In genomic region chr6:48478446-48478845, GRCm38 (mm10) we compare ENCODE assay signal across 30 mouse cellular contexts. TPM values are rescaled to one million over a fixed set of nuclear protein-coding genes. Genes with fewer than 3 reads are reported as not detected.
DNase-seq lines count a peak whose midpoint lies in the region; ATAC-seq and TF ChIP-seq lines count a peak whose summit lies in the region.
"Had no signal": no experiment of that assay in that cellular context is flagged by ENCODE, and none has a peak within 500 bp of the region (broad histone marks: within the 10 kb centered on the region; RNA-seq: fewer than 3 reads in every experiment).

No protein-coding gene starts in this region.

- ATAC-seq in frontal cortex, adult (ENCODE audit: low TSS enrichment), result peak; percentile 45; the same call in 1 of the 2 replicates
- ATAC-seq in kidney, embryonic 15.5 days (replicated peaks; ENCODE audit: low FRiP score), result no peak
- ATAC-seq in cerebellum, adult (ENCODE audit: insufficient number of reproducible peaks, low FRiP score, low TSS enrichment), result no peak
- ATAC-seq: forebrain, embryonic 14.5 days; intestine, embryonic 16.5 days; liver, embryonic 12.5 days; liver, postnatal 0 days; lung, postnatal 0 days; Patski had no signal

- no peaks in the 10 kb centered on the region for H3K9me3 ChIP-seq in kidney, embryonic 15.5 days (replicated peaks)
- H3K9me3 ChIP-seq: embryonic facial prominence, embryonic 12.5 days; heart, embryonic 15.5 days; liver, embryonic 12.5 days; megakaryocyte, embryonic 14.5 days; midbrain, embryonic 12.5 days; neural tube, embryonic 12.5 days had no signal

- H3K9ac ChIP-seq in kidney, embryonic 15.5 days, result no peak overlapping the region
- H3K9ac ChIP-seq: embryonic facial prominence, embryonic 12.5 days; heart, embryonic 15.5 days; liver, embryonic 12.5 days; liver, postnatal 0 days; midbrain, embryonic 12.5 days; neural tube, embryonic 12.5 days had no signal

- H3K4me3 ChIP-seq in kidney, adult 2 months (ENCODE audit: insufficient read depth, low read depth, low read length), result no peak overlapping the region
- H3K4me3 ChIP-seq in kidney, embryonic 15.5 days (replicated peaks), result no peak overlapping the region
- H3K4me3 ChIP-seq: embryonic facial prominence, embryonic 12.5 days; heart, embryonic 15.5 days; liver, embryonic 12.5 days; megakaryocyte, embryonic 14.5 days; midbrain, embryonic 12.5 days; myocyte; neural tube, embryonic 12.5 days had no signal

- no peak for DNase-seq in frontal cortex, postnatal 14 days (ENCODE audit: low spot score in 2 of 2)
- peak; percentile 56 for DNase-seq in kidney, adult 2 months
- DNase-seq in brain, adult 2 months (ENCODE audit: low read depth, low spot score), result peak; percentile 81
- peak; percentile 51 to 81 for DNase-seq in kidney, postnatal 25 days
- DNase-seq in gastrocnemius, postnatal 4 days (ENCODE audit: low spot score in 2 of 2), result no peak
- DNase-seq: adrenal gland, postnatal 10 days; cerebellum, adult 11-12 months; cerebellum, adult 9-11 months; embryo, embryonic 11 days; layer of hippocampus, postnatal 36 days; left cerebral cortex, postnatal 4 days; liver, postnatal 0 days; lung, postnatal 4 days; thymus, postnatal 25 days had no signal

- H3K36me3 ChIP-seq in kidney, adult 2 months (ENCODE audit: control insufficient read depth, insufficient read depth, low read length), result no peaks in the 10 kb centered on the region
- no peaks in the 10 kb centered on the region for H3K36me3 ChIP-seq in kidney, embryonic 15.5 days
- H3K36me3 ChIP-seq: embryonic facial prominence, embryonic 12.5 days; heart, embryonic 15.5 days; liver, embryonic 12.5 days; midbrain, embryonic 12.5 days; neural tube, embryonic 12.5 days had no signal

- no peak for TF ChIP-seq POLR2A in kidney, adult 2 months (IDR thresholded peaks at IDR 0.05; ENCODE audit: low read depth, low read length)

- H3K27ac ChIP-seq in kidney, adult 2 months (ENCODE audit: insufficient read depth, low read depth, low read length), result no peak overlapping the region
- H3K27ac ChIP-seq in kidney, embryonic 15.5 days, result no peak overlapping the region
- H3K27ac ChIP-seq: embryonic facial prominence, embryonic 12.5 days; heart, embryonic 15.5 days; liver, embryonic 12.5 days; midbrain, embryonic 12.5 days; neural tube, embryonic 12.5 days had no signal

- no peak overlapping the region for H3K4me2 ChIP-seq in kidney, embryonic 15.5 days
- H3K4me2 ChIP-seq: embryonic facial prominence, embryonic 12.5 days; heart, embryonic 15.5 days; liver, embryonic 12.5 days; midbrain, embryonic 12.5 days; neural tube, embryonic 12.5 days had no signal

- no peaks in the 10 kb centered on the region for H3K4me1 ChIP-seq in kidney, adult 2 months (ENCODE audit: control insufficient read depth, insufficient read depth, low read length)
- no peaks in the 10 kb centered on the region for H3K4me1 ChIP-seq in kidney, embryonic 15.5 days
- H3K4me1 ChIP-seq: heart, embryonic 15.5 days; liver, embryonic 12.5 days; midbrain, embryonic 12.5 days; neural tube, embryonic 12.5 days had no signal

- TF ChIP-seq CTCF in kidney, adult 2 months (conservative IDR thresholded peaks at IDR 0.05; ENCODE audit: insufficient read depth, insufficient read length, low read depth, low read length), result no peak

- WGBS in kidney, adult 2 months, result 51% methylated on average over 4 of the region's 4 CpGs
- WGBS in kidney, embryonic 15.5 days, result 92% methylated on average over 4 of the region's 4 CpGs

- no peaks in the 10 kb centered on the region for H3K27me3 ChIP-seq in kidney, adult 2 months (replicated peaks; ENCODE audit: control insufficient read depth, insufficient read depth, low read length)
- no peaks in the 10 kb centered on the region for H3K27me3 ChIP-seq in kidney, embryonic 15.5 days
- H3K27me3 ChIP-seq: embryonic facial prominence, embryonic 12.5 days; midbrain, embryonic 12.5 days; neural tube, embryonic 12.5 days had no signal

RNA-seq across cellular contexts. Expression of gene Sspo, which starts 30.4 kb away (rescaled TPM):
- polyA plus RNA-seq in kidney, adult 2 months (2012; rRNA removed), result 1.5 and 1.9 TPM in 2 replicates
- 0.22 and 0.86 TPM in 2 replicates for polyA plus RNA-seq in kidney, embryonic 15.5 days (2015; fragmentation: Nextera tagmentation; extraction: Ambion mirVana)
- under 1 TPM; 0.34 to 0.44 TPM for total RNA-seq in gastrocnemius, postnatal 4 days (2021)
- total RNA-seq: granulocyte monocyte progenitor cell, adult 5-6 weeks had no signal

RNA-seq across cellular contexts. Expression of gene Zfp467, which starts 32.8 kb away (rescaled TPM):
- polyA plus RNA-seq in kidney, adult 2 months (2012; rRNA removed), result 67.0 and 80.0 TPM in 2 replicates
- polyA plus RNA-seq in kidney, embryonic 15.5 days (2015; fragmentation: Nextera tagmentation; extraction: Ambion mirVana), result 27.2 and 29.6 TPM in 2 replicates
- total RNA-seq in gastrocnemius, postnatal 4 days (2021), result 10 to 100 TPM; 14.3 to 19.7 TPM

RNA-seq across cellular contexts. Expression of gene Atp6v0e2, which starts 59.0 kb away (rescaled TPM):
- polyA plus RNA-seq in kidney, adult 2 months (2012; rRNA removed), result 101 and 109 TPM in 2 replicates
- 28.0 and 29.6 TPM in 2 replicates for polyA plus RNA-seq in kidney, embryonic 15.5 days (2015; fragmentation: Nextera tagmentation; extraction: Ambion mirVana)
- total RNA-seq in gastrocnemius, postnatal 4 days (2021), result 10 to 100 TPM; 29.7 to 33.3 TPM
- total RNA-seq: CH12.LX; granulocyte monocyte progenitor cell, adult 5-6 weeks had no signal

Comparison
In these comparisons a context has a peak if more than half of its experiments do, and no peak if none do; other contexts are left out.
1. DNase-seq: peak in kidney, adult 2 months (single experiment), brain, adult 2 months (single experiment) and kidney, postnatal 25 days (2 of 2); none in frontal cortex, postnatal 14 days (0 of 2) and gastrocnemius, postnatal 4 days (0 of 2).